Mouse (Mus musculus): ENCODE data around the gene Snapc1.

- TF ChIP-seq FOSL1 (IDR thresholded peaks at IDR 0.05; ENCODE audit: insufficient read depth, low read length, poor library complexity, severe bottlenecking) (no peak), CTCF (IDR thresholded peaks at IDR 0.05; ENCODE audit: control insufficient read depth, insufficient read depth, insufficient read length) (no peak), CEBPB (IDR thresholded peaks at IDR 0.05; ENCODE audit: low read depth) (no peak)
Measured at GRCm38 (mm10) chr12:73998128-73998456, 33.8 kb downstream of the Snapc1 start.
